ENCODE assay signal across 22 mouse cellular contexts in genomic region chr4:115264687-115265569, GRCm38 (mm10). TPM values are rescaled to one million over a fixed set of nuclear protein-coding genes. Genes with fewer than 3 reads are reported as not detected.
A peak's percentile ranks its signal among the peaks of the same experiment; 100 is the strongest.
DNase-seq lines count a peak whose midpoint lies in the region; ATAC-seq and TF ChIP-seq lines count a peak whose summit lies in the region.
"Not testable (repeated sequence)": the region's sequence is repeated elsewhere in the genome, so short reads cannot be mapped to it uniquely, and the experiment has no call there.
"Had no signal": no experiment of that assay in that cellular context is flagged by ENCODE, and none has a peak within 500 bp of the region (broad histone marks: within the 10 kb centered on the region; RNA-seq: fewer than 3 reads in every experiment).

No protein-coding gene starts in this region.

- POLR2A ChIA-PET in Patski (lab: Charles Lee) = not testable (repeated sequence)

- H3K4me3 ChIP-seq in intestine, embryonic 16.5 days (ENCODE audit: low read length); kidney, embryonic 15.5 days (replicated peaks); liver, adult 2 months (ENCODE audit: insufficient read depth, low read depth, low read length); stomach, embryonic 16.5 days (replicated peaks; ENCODE audit: low read length): not testable (repeated sequence)

- not testable (repeated sequence) for H3K9ac ChIP-seq in intestine, embryonic 16.5 days (ENCODE audit: low read depth, low read length); kidney, embryonic 15.5 days; liver, adult 2 months (ENCODE audit: low read depth, low read length); stomach, embryonic 16.5 days (ENCODE audit: low read length)

- in situ Hi-C loops in Patski (cut with MboI; ENCODE audit: low pct_unique_long_range_greater_than_20kb) = not testable (repeated sequence)

- TF ChIP-seq POLR2A in liver, adult 2 months (IDR thresholded peaks at IDR 0.05; ENCODE audit: extremely low read depth, insufficient read depth, low read length) = not testable (repeated sequence)

- H3K27me3 ChIP-seq in Patski; intestine, embryonic 16.5 days (replicated peaks; ENCODE audit: control insufficient read depth, insufficient read depth, low read length); kidney, embryonic 15.5 days; liver, adult 2 months (ENCODE audit: control insufficient read depth, insufficient read depth, low read length); stomach, embryonic 16.5 days (ENCODE audit: control insufficient read depth, insufficient read depth, low read length): not testable (repeated sequence)

- ATAC-seq in Patski = peak; percentile 97
- ATAC-seq in intestine, embryonic 16.5 days = peak; percentile 94
- not testable (repeated sequence) for ATAC-seq in kidney, embryonic 15.5 days (replicated peaks; ENCODE audit: low FRiP score)
- peak; percentile 58; the same call in 1 of the 2 replicates for ATAC-seq in stomach, embryonic 16.5 days (ENCODE audit: insufficient read depth, low FRiP score)

- not testable (repeated sequence) for H3K4me1 ChIP-seq in intestine, embryonic 16.5 days (ENCODE audit: control insufficient read depth, insufficient read depth, low read length); kidney, embryonic 15.5 days; liver, adult 2 months (ENCODE audit: control insufficient read depth, insufficient read depth, low read length); stomach, embryonic 16.5 days (ENCODE audit: control insufficient read depth, insufficient read depth, low read length)

- peak overlapping the region; percentile 31 for H3K27ac ChIP-seq in intestine, embryonic 16.5 days (ENCODE audit: low read length)
- 0 out of 2 replicates have a peak overlapping the region, but pooled peaks have one; percentile 27 for H3K27ac ChIP-seq in kidney, embryonic 15.5 days
- H3K27ac ChIP-seq in liver, adult 2 months (replicated peaks; ENCODE audit: insufficient read depth, low read depth, low read length); stomach, embryonic 16.5 days (ENCODE audit: low read length): not testable (repeated sequence)

- DNase-seq in Patski (ENCODE audit: low read depth, low spot score) = not testable (repeated sequence)
- DNase-seq in kidney, adult 11 months = peak; percentile 4
- peak; percentile 9 to 38 for DNase-seq in kidney, adult 8-10 months
- peak; percentile 67 for DNase-seq in liver, adult 2 months (ENCODE audit: extremely low read depth, low read depth, low spot score)

- CTCF ChIA-PET in Patski (lab: Charles Lee) = not testable (repeated sequence)

- H3K79me2 ChIP-seq in liver, adult 2 months (ENCODE audit: control insufficient read depth, insufficient read depth, low read length) = not testable (repeated sequence)

- TF ChIP-seq CTCF in Patski (IDR thresholded peaks at IDR 0.05); liver, adult 2 months (IDR thresholded peaks at IDR 0.05; ENCODE audit: low read depth, low read length): not testable (repeated sequence)

- not testable (repeated sequence) for H3K9me3 ChIP-seq in intestine, embryonic 16.5 days (ENCODE audit: control insufficient read depth, low read length); kidney, embryonic 15.5 days (replicated peaks); stomach, embryonic 16.5 days (replicated peaks; ENCODE audit: control insufficient read depth, low read length)

- not testable (repeated sequence) for H3K36me3 ChIP-seq in intestine, embryonic 16.5 days (ENCODE audit: control insufficient read depth, insufficient read depth, low read length); kidney, embryonic 15.5 days; liver, adult 2 months (ENCODE audit: control insufficient read depth, insufficient read depth, low read length); stomach, embryonic 16.5 days (ENCODE audit: control insufficient read depth, insufficient read depth, low read length)

- 77% methylated on average over 3 of the region's 4 CpGs for WGBS in intestine, embryonic 16.5 days
- 82% methylated on average over 3 of the region's 4 CpGs for WGBS in kidney, embryonic 15.5 days
- 66% methylated on average over 3 of the region's 4 CpGs for WGBS in liver, adult 2 months
- 72% methylated on average over 3 of the region's 4 CpGs for WGBS in stomach, embryonic 16.5 days

- H3K4me2 ChIP-seq in intestine, embryonic 16.5 days (ENCODE audit: low read depth, low read length); kidney, embryonic 15.5 days; stomach, embryonic 16.5 days (ENCODE audit: low read depth, low read length): not testable (repeated sequence)

RNA-seq across cellular contexts. Expression of gene Cyp4a29, which starts 23.0 kb away (rescaled TPM):
- polyA plus RNA-seq in Patski (2021) = not detected
- not detected in 2 replicates for polyA plus RNA-seq in intestine, embryonic 16.5 days (2015; fragmentation: Nextera tagmentation; extraction: Ambion mirVana)
- not detected in 2 replicates for polyA plus RNA-seq in kidney, embryonic 15.5 days (2015; fragmentation: Nextera tagmentation; extraction: Ambion mirVana)
- not detected in 2 replicates for total RNA-seq in liver, adult 2 months (2014; rRNA removed)
- polyA plus RNA-seq in liver, adult 2 months (2012; rRNA removed) = not detected in 2 replicates
- not detected in 2 replicates for polyA plus RNA-seq in stomach, embryonic 16.5 days (2015; fragmentation: Nextera tagmentation; extraction: Ambion mirVana)
- total RNA-seq: adrenal gland, adult 2 months; adrenal gland, postnatal 10 days; adrenal gland, postnatal 25 days; adrenal gland, postnatal 4 days; CH12.LX; common myeloid progenitor, adult 5-6 weeks; G1E had no signal
- polyA plus RNA-seq: adrenal gland, adult 2 months; brain, embryonic 14.5 days; CD4-positive, CD25-positive, alpha-beta regulatory T cell, adult 4 months; embryonic facial prominence, embryonic 11.5 days; embryonic facial prominence, embryonic 13.5 days; erythroblast, embryonic 14.5 days; forebrain, embryonic 10.5 days; forebrain, embryonic 12.5 days; forebrain, embryonic 14.5 days; G1E had no signal

RNA-seq across cellular contexts. Expression of gene Cyp4a12a, which starts 33.9 kb away (rescaled TPM):
- 0.44 TPM for polyA plus RNA-seq in Patski (2021)
- 0.17 TPM in 1 of 2 replicates, not detected in the other for polyA plus RNA-seq in intestine, embryonic 16.5 days (2015; fragmentation: Nextera tagmentation; extraction: Ambion mirVana)
- polyA plus RNA-seq in kidney, embryonic 15.5 days (2015; fragmentation: Nextera tagmentation; extraction: Ambion mirVana) = 0.21 TPM in 1 of 2 replicates, not detected in the other
- 0.34 and 0.37 TPM in 2 replicates for total RNA-seq in liver, adult 2 months (2014; rRNA removed)
- 0.91 and 8.7 TPM in 2 replicates for polyA plus RNA-seq in liver, adult 2 months (2012; rRNA removed)
- not detected in 2 replicates for polyA plus RNA-seq in stomach, embryonic 16.5 days (2015; fragmentation: Nextera tagmentation; extraction: Ambion mirVana)
- total RNA-seq: adrenal gland, postnatal 10 days; adrenal gland, postnatal 25 days; CH12.LX; common myeloid progenitor, adult 5-6 weeks; G1E had no signal
- polyA plus RNA-seq: adrenal gland, adult 2 months; brain, embryonic 14.5 days; CD4-positive, CD25-positive, alpha-beta regulatory T cell, adult 4 months; embryonic facial prominence, embryonic 11.5 days; erythroblast, embryonic 14.5 days; forebrain, embryonic 10.5 days; forebrain, embryonic 12.5 days; forebrain, embryonic 14.5 days; G1E had no signal
